Mouse (Mus musculus) kidney, embryonic 16.5 days (tissue): ENCODE results near the gene Tex13c1. TPM values are rescaled to one million over a fixed set of nuclear protein-coding genes. Genes with fewer than 3 reads are reported as not detected.

Experiments used
- ATAC-seq: fragments of 200-750 bp; cut with Nextera tagmentation; 2 replicates; pipeline ENCODE4 v1.8.0; 2017; ENCODE audit warnings: moderate TSS enrichment; ENCODE audit not compliant: low FRiP score, low TSS enrichment
- H3K27ac ChIP-seq: fragments of 300-500 bp; sonication (generic); 2 replicates; pipeline ENCODE4 v1.5.1; 2014; ENCODE audit warnings: low read length
- H3K27me3 ChIP-seq: fragments of 300-500 bp; sonication (generic); 2 replicates; pipeline ENCODE4 v1.6.1; 2014; ENCODE audit warnings: low read length, control low read depth, mixed read lengths; ENCODE audit not compliant: insufficient read depth
- H3K36me3 ChIP-seq: fragments of 300-500 bp; sonication (generic); 2 replicates; pipeline ENCODE4 v1.6.1; 2014; ENCODE audit warnings: low read length, control low read depth, mixed read lengths; ENCODE audit not compliant: insufficient read depth
- H3K4me1 ChIP-seq: fragments of 300-500 bp; sonication (generic); 2 replicates; pipeline ENCODE4 v1.6.1; 2014; ENCODE audit warnings: low read length, control low read depth, mixed read lengths; ENCODE audit not compliant: insufficient read depth
- H3K4me2 ChIP-seq: fragments of 300-500 bp; sonication (generic); replicated peaks from 2 replicates; pipeline ENCODE4 v1.6.1; 2014; ENCODE audit warnings: low read depth, low read length
- H3K4me3 ChIP-seq: fragments of 300-500 bp; sonication (generic); 2 replicates; pipeline ENCODE4 v1.5.1; 2014; ENCODE audit warnings: mild to moderate bottlenecking, low read length
- H3K9ac ChIP-seq: fragments of 300-500 bp; sonication (generic); replicated peaks from 2 replicates; pipeline ENCODE4 v1.6.1; 2014; ENCODE audit warnings: low read length
- H3K9me3 ChIP-seq: fragments of 300-500 bp; sonication (generic); 2 replicates; pipeline ENCODE4 v1.6.1; 2016; ENCODE audit warnings: low read length, control low read depth
- WGBS: fragments of 180-500 bp; shearing (Covaris S2); extraction: QIAGEN DNeasy Blood & Tissue Kit; methylation state at CpG from one replicate; pipeline ENCODE4 v1.1.7; 2014; 5-methylcytosine and 5-hydroxymethylcytosine counted together
- polyA plus RNA-seq: library from polyadenylated mRNA; unstranded; fragments of >200 nt; fragmentation: Nextera tagmentation; extraction: Ambion mirVana; gene quantifications from 2 replicates; pipeline ENCODE4 v1.2.1, GENCODE M21; 2015

Gene Tex13c1
- not detected in 2 replicates for polyA plus RNA-seq

DNA sequence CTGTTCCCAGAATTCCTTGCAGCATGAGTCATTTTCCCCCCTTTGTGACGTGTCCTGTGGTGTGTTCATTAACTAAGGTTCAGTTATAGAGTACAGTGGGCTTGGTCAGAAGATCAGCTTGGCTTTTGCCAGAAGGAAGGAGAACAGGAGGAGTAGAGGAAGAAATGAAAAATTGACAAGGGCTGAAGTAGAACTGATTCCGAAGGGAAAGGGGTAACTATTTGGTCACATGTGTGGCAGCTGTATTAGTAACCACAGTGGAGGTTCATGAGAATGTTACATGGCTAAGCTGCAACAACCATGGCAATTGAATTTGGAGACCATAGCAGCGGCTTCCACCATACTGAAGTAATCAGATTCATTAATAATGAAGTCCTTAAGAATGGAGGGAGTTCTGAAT lies at the start of gene Tex13c1:
Gene Tex13c1 (plus strand): TSS at position 301 of the 400 bp plus-strand sequence.
- Histone ChIP-seq H3K36me3 (no peaks in the 10 kb centered on the region), H3K4me3 (no peak within 1 kb of the TSS), H3K27me3 (no peaks in the 10 kb centered on the region), H3K4me2 (no peak within 1 kb of the TSS), H3K4me1 (no peaks in the 10 kb centered on the region), H3K9ac (no peak within 1 kb of the TSS), H3K27ac (no peak within 1 kb of the TSS), H3K9me3 (no peaks in the 10 kb centered on the region)
- WGBS, result 78% methylated on average over 3 of the region's 3 CpGs
- no peak for ATAC-seq

Other genes with a start within 250 kb of the Tex13c1 start
- gene Tenm1, start 162.0 kb upstream of the Tex13c1 start, polyA plus RNA-seq, result 0.72 and 1.1 TPM in 2 replicates